Mouse (Mus musculus) midbrain, embryonic 13.5 days (tissue): ENCODE data around the gene Acoxl. TPM values are rescaled to one million over a fixed set of nuclear protein-coding genes. Genes with fewer than 3 reads are reported as not detected.

Source experiments
- ATAC-seq: fragments of 200-750 bp; cut with Nextera tagmentation; 2 replicates; pipeline ENCODE4 v1.8.0; 2017; ENCODE audit warnings: mild to moderate bottlenecking, moderate TSS enrichment, moderate library complexity
- H3K27ac ChIP-seq: fragments of 300-500 bp; sonication (generic); 2 replicates; pipeline ENCODE4 v1.5.1; 2015; ENCODE audit warnings: inconsistent platforms, mild to moderate bottlenecking, moderate library complexity
- H3K27me3 ChIP-seq: fragments of 300-500 bp; sonication (generic); 2 replicates; pipeline ENCODE4 v1.6.1; 2015; ENCODE audit warnings: mild to moderate bottlenecking, inconsistent platforms
- H3K36me3 ChIP-seq: fragments of 300-500 bp; sonication (generic); 2 replicates; pipeline ENCODE4 v1.6.1; 2015; ENCODE audit warnings: mild to moderate bottlenecking, inconsistent platforms
- H3K4me1 ChIP-seq: fragments of 300-500 bp; sonication (generic); replicated peaks from 2 replicates; pipeline ENCODE4 v1.6.1; 2015; ENCODE audit warnings: inconsistent platforms
- H3K4me2 ChIP-seq: fragments of 300-500 bp; sonication (generic); replicated peaks from 2 replicates; pipeline ENCODE4 v1.6.1; 2015; ENCODE audit warnings: moderate library complexity, mild to moderate bottlenecking, inconsistent platforms
- H3K4me3 ChIP-seq: fragments of 300-500 bp; sonication (generic); replicated peaks from 2 replicates; pipeline ENCODE4 v1.5.1; 2015; ENCODE audit warnings: mild to moderate bottlenecking, inconsistent platforms
- H3K9ac ChIP-seq: fragments of 300-500 bp; sonication (generic); replicated peaks from 2 replicates; pipeline ENCODE4 v1.6.1; 2015; ENCODE audit warnings: mild to moderate bottlenecking, inconsistent platforms
- H3K9me3 ChIP-seq: fragments of 300-500 bp; sonication (generic); 2 replicates; pipeline ENCODE4 v1.6.1; 2016; ENCODE audit warnings: mild to moderate bottlenecking, inconsistent platforms
- WGBS: fragments of 180-500 bp; shearing (Covaris S2); methylation state at CpG from one replicate; pipeline ENCODE4 v1.1.7; 2015; 5-methylcytosine and 5-hydroxymethylcytosine counted together
- polyA plus RNA-seq: library from polyadenylated mRNA; unstranded; fragments of >200 nt; fragmentation: Nextera tagmentation; extraction: Ambion mirVana; gene quantifications from 2 replicates; pipeline ENCODE4 v1.2.1, GENCODE M21; 2015

Gene Acoxl
- polyA plus RNA-seq = 0.07 TPM in 1 of 2 replicates, not detected in the other

DNA sequence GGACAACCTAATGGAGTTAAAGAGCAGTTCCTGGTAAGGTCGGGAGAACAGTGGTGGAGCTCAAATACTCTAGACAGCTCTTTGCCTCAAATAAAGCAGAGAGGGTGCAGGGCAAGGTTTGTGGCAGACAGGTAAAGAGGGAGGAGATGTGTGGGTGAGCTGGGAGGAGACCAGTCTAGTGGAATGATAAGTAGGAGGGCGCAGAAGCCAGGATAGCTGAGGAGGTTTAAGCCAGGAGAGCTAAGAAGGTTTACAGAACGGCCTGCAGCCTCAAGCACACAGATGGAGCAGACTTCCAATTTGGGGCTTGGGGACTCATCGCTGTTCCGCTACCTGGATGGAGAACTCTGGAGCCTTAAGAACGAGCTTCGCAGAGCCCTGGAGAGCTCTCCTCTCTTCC, at the start of gene Acoxl:
Gene Acoxl (plus strand): TSS at position 301 of the 400 bp plus-strand sequence.
- no peak within 1 kb of the TSS for H3K27ac ChIP-seq
- no peak for ATAC-seq
- no peaks in the 10 kb centered on the region for H3K9me3 ChIP-seq
- peaks cover 23% of the 10 kb centered on the region for H3K27me3 ChIP-seq
- H3K4me2 ChIP-seq = no peak within 1 kb of the TSS
- no peak within 1 kb of the TSS for H3K4me3 ChIP-seq
- 72% methylated on average over 7 of the region's 7 CpGs for WGBS
- no peaks in the 10 kb centered on the region for H3K36me3 ChIP-seq
- no peaks in the 10 kb centered on the region; the same call in 1 of the 2 replicates for H3K4me1 ChIP-seq
- H3K9ac ChIP-seq = no peak within 1 kb of the TSS

- ATAC-seq = no peak
- Histone ChIP-seq H3K4me2 (peak overlapping the region; percentile 72), H3K9me3 (no peaks in the 10 kb centered on the region), H3K27ac (no peak overlapping the region), H3K36me3 (no peaks in the 10 kb centered on the region), H3K4me1 (peaks cover 29% of the 10 kb centered on the region), H3K4me3 (peak overlapping the region; percentile 73), H3K27me3 (no peaks in the 10 kb centered on the region), H3K9ac (peak overlapping the region; percentile 80)
- WGBS = 5% methylated on average over 11 of the region's 11 CpGs
Measured at GRCm38 (mm10) chr2:127789138-127789537, 49.5 kb upstream of the Acoxl start.

- no peak for ATAC-seq
- no peak overlapping the region; the same call in 1 of the 2 replicates for H3K9ac ChIP-seq
- peak overlapping the region; percentile 72 for H3K4me2 ChIP-seq
- peak overlapping the region; percentile 73 for H3K4me3 ChIP-seq
- WGBS = 17% methylated on average over 9 of the region's 9 CpGs
- no peak overlapping the region for H3K27ac ChIP-seq
- no peaks in the 10 kb centered on the region for H3K27me3 ChIP-seq
- no peaks in the 10 kb centered on the region for H3K36me3 ChIP-seq
- peaks cover 29% of the 10 kb centered on the region for H3K4me1 ChIP-seq
- no peaks in the 10 kb centered on the region for H3K9me3 ChIP-seq
Measured at GRCm38 (mm10) chr2:127789651-127790270, 48.9 kb upstream of the Acoxl start.

GRCm38 (mm10) chr2:127791919-127792603, 46.6 kb upstream of the Acoxl start, which contains the start of gene Mtln:
Gene Mtln (minus strand): TSS chr2:127792488.
- peak within 1 kb of the TSS; percentile 70 for H3K4me3 ChIP-seq
- H3K4me2 ChIP-seq = peak within 1 kb of the TSS; percentile 64
- WGBS = 1% methylated on average over 37 of the region's 37 CpGs
- H3K27ac ChIP-seq = peak within 1 kb of the TSS; percentile 82
- H3K36me3 ChIP-seq = no peaks in the 10 kb centered on the region
- no peaks in the 10 kb centered on the region for H3K27me3 ChIP-seq
- peak; percentile 96 for ATAC-seq
- peak within 1 kb of the TSS; percentile 78 for H3K9ac ChIP-seq
- no peaks in the 10 kb centered on the region for H3K9me3 ChIP-seq
- H3K4me1 ChIP-seq = peaks cover 29% of the 10 kb centered on the region

DNA sequence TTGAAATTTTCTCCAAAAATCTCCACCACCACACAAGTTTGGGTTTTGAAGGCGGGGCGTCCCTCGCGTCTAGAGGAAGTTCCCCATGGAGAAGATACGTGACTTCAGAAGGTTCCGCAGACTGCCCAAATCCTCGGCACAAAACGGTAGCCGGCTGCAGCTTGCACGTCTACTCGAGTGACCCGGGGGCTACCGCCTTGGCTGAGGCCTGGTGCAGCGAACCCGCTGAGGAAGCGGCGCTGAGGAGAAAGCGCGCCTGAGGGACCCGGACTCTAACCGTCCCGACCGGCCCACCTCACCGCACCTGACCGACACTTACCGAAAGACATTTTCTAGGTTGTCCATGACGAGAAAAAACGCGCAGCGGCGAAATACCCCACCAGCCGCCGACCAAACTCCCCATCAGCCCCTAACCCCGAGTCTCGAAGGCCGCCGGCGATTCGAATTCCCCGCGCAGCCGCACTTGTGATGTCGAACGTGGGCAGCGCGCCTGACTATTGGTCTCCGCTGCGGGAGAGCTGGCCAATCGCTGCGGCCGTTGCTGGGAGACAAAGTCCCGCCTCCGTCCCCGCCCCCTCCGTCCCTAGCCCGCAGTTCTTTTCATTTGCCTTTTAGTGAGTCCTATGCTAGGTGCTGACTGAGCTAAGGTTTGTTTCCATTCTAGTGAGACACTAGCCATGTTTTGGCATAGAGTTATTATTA, 7.1 kb upstream of the Acoxl start, which contains the start of gene Bub1:
Gene Bub1 (minus strand): TSS at position 465 of the 702 bp plus-strand sequence.
- WGBS = under 1% methylated on average over 56 of the region's 56 CpGs
- ATAC-seq = peak; percentile 99

DNA sequence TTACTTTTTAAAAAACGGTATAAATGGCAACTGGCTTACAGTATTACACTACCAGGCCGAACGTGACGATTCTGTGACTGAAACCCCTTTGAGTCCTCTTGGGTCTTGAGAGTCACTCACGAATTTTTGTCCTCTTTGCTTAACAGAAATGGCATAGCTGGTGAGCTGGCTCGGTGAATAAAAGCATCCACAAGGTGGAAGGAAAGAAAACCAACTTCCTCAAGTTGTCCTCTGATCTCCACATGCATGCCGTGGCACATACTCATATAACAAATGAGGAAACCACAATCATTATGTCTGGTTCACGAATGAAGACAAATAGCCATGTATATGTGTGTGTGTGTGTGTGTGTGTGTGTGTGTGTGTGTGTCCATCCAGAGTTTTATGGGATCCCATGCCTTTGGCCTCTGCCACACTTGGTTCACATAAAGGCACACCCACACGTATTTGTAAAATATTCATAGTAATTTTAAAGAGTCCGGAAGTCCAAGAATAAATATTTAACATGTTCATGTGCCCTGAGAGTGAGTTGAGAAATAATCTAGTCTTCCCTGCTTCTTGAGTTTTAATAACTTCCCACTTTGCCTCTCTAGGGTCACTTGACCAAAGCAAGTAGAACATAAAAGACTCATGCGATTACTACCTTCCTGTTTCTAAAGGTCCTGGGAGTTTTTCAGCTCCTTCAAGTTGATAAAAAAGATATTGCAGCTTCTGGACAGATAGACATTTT, 6.4 kb upstream of the Acoxl start:
- 41% methylated on average over 11 of the region's 11 CpGs for WGBS
- Histone ChIP-seq H3K4me2 (peak overlapping the region; percentile 78), H3K27ac (no peak overlapping the region), H3K9me3 (no peaks in the 10 kb centered on the region), H3K36me3 (no peaks in the 10 kb centered on the region), H3K4me1 (peaks cover 15% of the 10 kb centered on the region), H3K4me3 (peak overlapping the region; percentile 60), H3K9ac (peak overlapping the region; percentile 51; the same call in 1 of the 2 replicates), H3K27me3 (no peaks in the 10 kb centered on the region)
- ATAC-seq = peak; percentile 66

More for the DNA sequence above, 7.1 kb upstream of the Acoxl start, which contains the start of gene Bub1:
- Histone ChIP-seq H3K4me3 (peak within 1 kb of the TSS; percentile 60), H3K27me3 (no peaks in the 10 kb centered on the region), H3K4me1 (peaks cover 15% of the 10 kb centered on the region), H3K9ac (peak within 1 kb of the TSS; percentile 51), H3K4me2 (peak within 1 kb of the TSS; percentile 78), H3K9me3 (no peaks in the 10 kb centered on the region), H3K36me3 (no peaks in the 10 kb centered on the region), H3K27ac (no peak within 1 kb of the TSS)

- no peak overlapping the region for H3K27ac ChIP-seq
- no peaks in the 10 kb centered on the region for H3K9me3 ChIP-seq
- H3K9ac ChIP-seq = no peak overlapping the region
- H3K4me3 ChIP-seq = no peak overlapping the region
- no peak overlapping the region for H3K4me2 ChIP-seq
- 0 out of 2 replicates have a peak, but pooled peaks cover under 1% of the 10 kb centered on the region for H3K27me3 ChIP-seq
- WGBS = 17% methylated on average over 2 of the region's 2 CpGs
- H3K36me3 ChIP-seq = no peaks in the 10 kb centered on the region
- no peak for ATAC-seq
- peaks cover 15% of the 10 kb centered on the region for H3K4me1 ChIP-seq
Measured at GRCm38 (mm10) chr2:127832833-127833190, 5.9 kb upstream of the Acoxl start.

DNA sequence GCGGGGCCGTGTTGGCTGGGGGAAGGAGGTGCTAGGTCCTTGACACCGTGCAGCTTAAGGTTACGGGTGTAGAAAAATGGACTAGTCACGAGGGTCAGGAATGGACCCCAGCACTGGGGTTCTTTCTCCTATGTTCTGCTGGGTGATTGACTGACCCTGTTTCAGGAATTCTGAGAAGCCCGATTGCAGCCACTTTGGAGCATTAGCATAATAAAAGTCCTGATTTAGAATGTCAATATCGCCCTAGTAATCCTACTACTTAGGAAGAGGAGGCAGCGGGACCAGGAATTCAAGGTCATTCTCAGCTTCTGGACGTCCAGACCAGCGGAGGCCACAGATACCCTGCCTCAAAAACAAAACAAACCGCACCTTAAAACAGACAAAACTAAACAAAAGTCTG, 749 bp downstream of the Acoxl start:
- Histone ChIP-seq H3K9me3 (no peaks in the 10 kb centered on the region), H3K4me1 (no peaks in the 10 kb centered on the region; the same call in 1 of the 2 replicates), H3K9ac (no peak overlapping the region), H3K4me2 (no peak overlapping the region), H3K4me3 (no peak overlapping the region), H3K27ac (no peak overlapping the region), H3K27me3 (peaks cover 23% of the 10 kb centered on the region), H3K36me3 (no peaks in the 10 kb centered on the region)
- ATAC-seq = no peak
- WGBS = 4% methylated on average over 11 of the region's 11 CpGs

DNA sequence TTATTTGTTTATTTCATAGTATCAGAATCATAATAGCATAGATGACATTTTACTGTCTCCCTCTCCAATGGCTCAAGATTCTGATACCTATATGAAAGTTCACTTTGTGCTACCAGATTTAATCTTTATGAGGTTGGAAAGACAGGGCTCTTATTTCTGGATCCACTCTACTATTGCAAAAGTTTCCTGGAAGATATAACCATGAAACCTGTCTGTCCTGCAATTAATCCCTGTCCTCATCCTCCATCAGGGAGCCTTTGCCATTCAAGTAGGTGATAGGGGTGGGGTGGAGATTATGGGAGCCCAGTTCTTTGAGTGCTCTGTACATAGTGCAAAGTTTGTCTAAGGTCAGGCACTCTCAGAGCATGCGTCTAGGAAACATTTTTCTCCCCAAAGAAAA, 2.7 kb downstream of the Acoxl start:
- no peak for ATAC-seq
- H3K9me3 ChIP-seq = no peaks in the 10 kb centered on the region
- H3K4me2 ChIP-seq = no peak overlapping the region

DNA sequence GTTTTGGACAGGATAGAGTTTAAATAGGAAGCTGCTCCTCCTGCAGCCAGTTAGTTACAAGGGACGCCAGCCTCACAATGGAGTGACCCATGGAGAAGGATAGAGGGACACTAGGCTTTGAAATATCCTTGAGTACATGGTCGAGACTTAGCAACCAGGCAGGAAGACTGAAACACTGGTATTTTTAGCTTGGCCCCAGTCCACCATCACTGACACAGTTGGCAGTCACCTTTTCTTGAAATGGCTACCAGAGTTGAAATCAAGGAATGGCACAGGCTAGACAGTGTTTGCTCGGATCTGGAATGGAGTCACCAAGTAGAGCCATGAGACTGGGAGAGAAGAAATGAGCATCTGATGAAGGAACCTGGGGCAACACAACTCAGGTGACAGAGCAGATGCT, 3.7 kb downstream of the Acoxl start:
- Histone ChIP-seq H3K9me3 (no peaks in the 10 kb centered on the region), H3K4me3 (no peak overlapping the region), H3K4me2 (no peak overlapping the region), H3K9ac (no peak overlapping the region), H3K4me1 (no peaks in the 10 kb centered on the region; the same call in 1 of the 2 replicates), H3K27me3 (peaks cover 23% of the 10 kb centered on the region), H3K27ac (no peak overlapping the region), H3K36me3 (no peaks in the 10 kb centered on the region)
- 75% methylated on average over 3 of the region's 3 CpGs for WGBS
- no peak for ATAC-seq

More for the DNA sequence above, 2.7 kb downstream of the Acoxl start:
- no peaks in the 10 kb centered on the region; the same call in 1 of the 2 replicates for H3K4me1 ChIP-seq
- no peak overlapping the region for H3K27ac ChIP-seq
- no peaks in the 10 kb centered on the region for H3K36me3 ChIP-seq
- WGBS = 83% methylated on average over 1 of the region's 1 CpGs
- peaks cover 23% of the 10 kb centered on the region for H3K27me3 ChIP-seq
- H3K9ac ChIP-seq = no peak overlapping the region
- no peak overlapping the region for H3K4me3 ChIP-seq

DNA sequence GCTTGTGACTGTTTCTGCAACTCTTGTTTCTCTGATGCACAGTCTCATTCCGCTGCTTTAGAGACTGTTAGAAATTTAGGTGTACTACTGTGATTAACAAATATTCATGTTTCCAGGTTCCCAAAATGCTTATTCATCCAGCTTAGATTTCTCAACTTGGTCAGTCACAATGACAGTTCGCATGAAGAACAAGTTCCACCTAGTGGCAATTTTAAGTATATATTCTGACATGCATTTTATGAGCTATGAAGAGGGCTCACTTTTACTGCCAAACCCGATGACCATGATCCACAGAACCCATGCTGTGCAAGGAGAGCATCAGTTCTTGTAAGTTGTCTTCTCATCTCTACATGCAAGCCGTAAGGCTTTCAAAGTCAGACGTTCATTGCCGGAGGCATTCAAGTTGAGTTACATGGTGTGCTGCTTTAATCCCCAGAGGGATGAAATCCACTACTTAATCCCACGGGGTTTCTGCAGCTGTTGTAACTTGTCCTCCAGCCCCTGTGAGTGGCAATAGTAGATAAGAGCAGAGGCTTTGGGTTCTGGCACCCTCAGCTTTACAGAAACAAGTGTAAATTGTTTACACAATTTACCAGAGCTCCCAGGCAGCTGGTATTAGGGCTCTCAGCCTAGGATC, 6.8 kb downstream of the Acoxl start:
- 50% methylated on average over 7 of the region's 7 CpGs for WGBS
- no peak overlapping the region for H3K4me3 ChIP-seq
- no peaks in the 10 kb centered on the region for H3K4me1 ChIP-seq
- no peak overlapping the region for H3K27ac ChIP-seq
- H3K27me3 ChIP-seq = peaks cover 7% of the 10 kb centered on the region; the same call in 1 of the 2 replicates
- no peak for ATAC-seq
- no peak overlapping the region for H3K4me2 ChIP-seq
- H3K9me3 ChIP-seq = no peaks in the 10 kb centered on the region
- H3K36me3 ChIP-seq = no peaks in the 10 kb centered on the region
- H3K9ac ChIP-seq = no peak overlapping the region
